Mouse (Mus musculus): ENCODE data around the gene Wfdc12.

Gene Wfdc12

GRCm38 (mm10) chr2:164175850-164176249 is 14.6 kb downstream of the Wfdc12 start:
- DNase-seq (ENCODE audit: low spot score): no peak

- no peak for DNase-seq (ENCODE audit: low spot score)
Measured at GRCm38 (mm10) chr2:164174649-164175395, 15.6 kb downstream of the Wfdc12 start.

- DNase-seq (ENCODE audit: low spot score): no peak
Measured at GRCm38 (mm10) chr2:164173394-164173793, 17.0 kb downstream of the Wfdc12 start.

DNA sequence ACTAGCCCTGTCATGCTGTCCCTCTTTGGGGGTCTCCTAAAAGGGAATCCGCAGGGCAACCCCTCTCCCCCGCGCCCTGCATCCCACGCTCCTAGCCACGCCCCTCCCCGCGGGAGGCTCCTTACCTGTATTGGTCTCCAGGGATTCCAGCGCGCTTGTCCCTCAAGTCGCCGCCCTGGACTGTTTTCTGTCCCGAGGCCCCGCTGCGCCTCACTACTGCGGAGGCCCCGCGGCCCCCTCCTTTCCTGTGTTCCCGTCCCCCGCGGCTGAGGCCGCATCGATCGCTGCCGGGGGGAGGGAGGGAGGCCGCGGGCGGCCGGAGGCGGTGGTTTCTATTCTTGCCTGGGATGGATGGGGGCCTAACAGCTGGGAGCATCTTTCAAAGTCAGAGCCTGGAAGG is 19.5 kb downstream of the Wfdc12 start, which contains the start of gene Kcns1:
TSS of gene Kcns1 (minus strand) at position 212 of the 400 bp plus-strand sequence.
- DNase-seq (ENCODE audit: low spot score): no peak

DNA sequence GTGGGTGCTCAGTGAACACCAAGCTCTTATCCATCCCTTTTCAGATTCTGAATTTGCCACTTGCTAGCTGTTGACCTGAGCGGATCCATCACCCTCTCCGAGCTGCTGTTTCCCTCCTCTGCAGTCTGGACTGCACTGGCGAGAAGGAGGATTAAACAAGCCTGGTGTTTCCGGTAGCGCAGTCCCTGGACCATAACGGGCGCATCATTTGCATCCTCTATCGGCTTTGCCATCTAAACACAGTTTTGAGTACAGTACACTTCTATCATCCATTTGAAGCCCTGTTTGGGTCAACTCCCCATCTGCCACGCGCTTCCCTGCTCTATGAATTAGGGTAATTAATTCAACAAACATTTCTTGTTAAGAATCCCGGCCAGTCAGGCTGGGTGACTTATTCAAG is 20.1 kb downstream of the Wfdc12 start:
- no peak for DNase-seq (ENCODE audit: low spot score)

GRCm38 (mm10) chr2:164168571-164168946 is 21.8 kb downstream of the Wfdc12 start:
- DNase-seq (ENCODE audit: low spot score): no peak

DNA sequence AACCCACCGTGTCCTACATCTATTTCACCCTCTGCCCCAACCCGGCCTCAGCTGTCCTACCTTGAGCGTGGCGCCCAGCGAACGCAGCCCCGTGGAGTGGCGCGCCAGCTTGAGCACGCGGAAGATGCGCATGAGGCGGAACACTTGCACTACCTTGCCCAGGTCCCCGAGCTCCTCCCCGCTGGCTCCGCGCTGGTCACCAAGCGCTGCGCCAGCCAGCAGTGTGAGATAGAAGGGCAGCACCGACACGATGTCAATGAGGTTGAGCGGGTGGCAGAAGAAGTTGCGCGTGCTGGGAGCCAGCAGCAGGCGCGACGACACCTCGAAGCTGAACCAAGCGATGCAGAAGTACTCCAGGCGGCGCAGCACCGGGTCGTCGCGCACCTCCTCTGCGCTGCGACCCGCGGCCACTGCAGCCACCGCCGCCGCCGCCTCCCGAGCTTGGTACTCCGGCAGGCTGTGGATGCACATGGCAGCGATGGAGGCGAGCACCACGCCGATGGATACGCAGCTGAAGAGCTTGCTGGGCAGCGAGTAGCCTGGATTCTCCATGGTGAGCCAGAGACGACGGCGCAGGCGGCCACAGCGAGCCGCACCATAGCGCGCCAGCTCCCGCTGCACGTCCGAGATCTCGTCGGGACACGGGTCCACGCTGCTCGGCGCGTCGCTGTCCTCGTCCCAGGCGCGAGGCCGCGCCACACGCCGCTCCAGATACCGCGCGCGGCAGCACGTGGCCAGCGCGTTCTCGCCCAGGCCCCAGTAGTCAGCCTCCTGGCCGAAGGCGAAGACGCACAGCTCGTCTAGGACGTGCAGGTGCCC is 22.4 kb downstream of the Wfdc12 start:
- DNase-seq (ENCODE audit: low spot score): no peak

- no peak for DNase-seq (ENCODE audit: low spot score)
Measured at GRCm38 (mm10) chr2:164164941-164165340, 25.5 kb downstream of the Wfdc12 start.

- no peak for DNase-seq (ENCODE audit: low spot score)
Measured at GRCm38 (mm10) chr2:164161515-164162055, 28.8 kb downstream of the Wfdc12 start.

DNA sequence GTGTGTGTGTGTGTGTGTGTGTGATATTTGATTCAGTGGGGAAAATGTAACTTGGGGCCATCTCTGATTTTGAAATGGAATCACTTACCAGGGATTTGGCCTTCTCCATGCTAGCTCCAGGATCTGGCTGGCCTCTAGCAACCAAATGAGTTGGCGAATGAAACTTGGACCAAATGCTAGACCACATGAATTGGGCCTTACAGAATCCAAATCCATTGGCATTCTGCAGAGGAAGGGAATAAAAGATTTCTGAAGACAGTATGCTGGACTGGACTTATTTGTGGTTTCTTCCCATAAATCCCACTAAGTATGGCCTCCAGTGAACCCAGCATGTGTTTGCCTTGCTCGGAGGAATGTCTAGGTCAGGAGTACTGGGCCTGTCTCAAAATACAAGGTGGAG is 31.6 kb downstream of the Wfdc12 start:
- DNase-seq (ENCODE audit: low spot score): no peak

DNA sequence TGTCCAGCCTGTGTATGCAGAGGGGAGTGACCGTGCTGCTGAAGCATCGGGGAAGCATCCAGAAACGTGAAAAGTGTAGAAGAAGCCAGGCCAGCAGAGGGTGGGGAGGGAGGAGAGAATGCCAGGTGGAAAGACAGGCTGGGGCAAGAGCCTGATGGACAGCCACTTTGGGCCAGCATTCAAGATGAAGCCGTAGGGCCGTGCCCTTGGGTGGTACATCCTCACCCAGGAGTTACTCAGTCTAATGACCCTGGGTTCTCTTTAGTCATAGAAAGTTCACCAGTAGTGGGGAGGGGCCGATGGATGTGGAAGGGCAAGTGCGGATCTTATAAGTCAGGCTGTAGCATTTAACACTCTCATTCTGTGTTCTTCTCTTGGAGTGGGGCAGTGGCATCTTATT is 34.2 kb downstream of the Wfdc12 start:
- DNase-seq (ENCODE audit: low spot score): no peak

GRCm38 (mm10) chr2:164154007-164154406 is 36.4 kb downstream of the Wfdc12 start:
- no peak for DNase-seq (ENCODE audit: low spot score)

DNA sequence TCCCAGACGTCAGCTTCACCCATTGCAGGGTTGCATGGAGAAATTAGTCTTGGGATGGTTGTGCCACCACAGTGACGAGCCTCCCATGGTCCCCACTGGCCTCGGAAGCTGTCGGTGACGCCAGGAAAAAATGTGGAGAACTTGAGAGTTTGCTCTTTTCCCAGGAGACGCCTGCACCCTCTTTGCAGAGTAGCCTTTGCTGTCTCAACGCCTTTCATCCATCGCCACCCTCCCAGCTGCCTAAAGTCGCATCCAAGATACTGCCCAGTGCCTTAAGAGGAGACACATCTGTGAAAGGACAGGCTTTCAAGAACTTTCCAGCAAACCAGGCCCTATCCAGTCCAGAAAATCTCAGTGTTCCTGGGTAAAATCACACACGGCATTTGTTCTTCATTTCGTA is 38.1 kb downstream of the Wfdc12 start:
- no peak for DNase-seq (ENCODE audit: low spot score)

- no peak for DNase-seq (ENCODE audit: low spot score)
Measured at GRCm38 (mm10) chr2:164150086-164150760, 40.2 kb downstream of the Wfdc12 start.

- no peak for DNase-seq (ENCODE audit: low spot score)
Measured at GRCm38 (mm10) chr2:164146556-164146955, 43.9 kb downstream of the Wfdc12 start.

DNA sequence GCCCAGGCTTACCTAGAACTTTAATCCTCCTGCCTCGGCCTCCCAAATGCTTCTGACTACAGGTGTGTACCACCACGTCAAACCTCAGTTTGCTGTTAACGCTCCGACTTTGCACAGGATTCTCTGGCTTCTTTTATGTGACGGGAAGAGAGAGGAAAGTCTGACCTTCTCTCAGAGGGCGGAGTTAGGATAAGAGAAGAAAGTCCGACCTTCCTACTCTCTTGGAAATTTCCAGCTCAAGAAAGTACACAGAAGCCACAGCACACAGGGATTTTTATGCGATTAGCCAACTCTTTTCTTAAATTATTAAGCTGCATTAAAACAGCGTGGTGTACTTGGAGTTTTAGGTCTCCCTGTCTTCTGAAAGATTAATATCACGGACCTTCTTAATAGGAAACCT is 45.9 kb downstream of the Wfdc12 start:
- no peak for DNase-seq (ENCODE audit: low spot score)

- no peak for DNase-seq (ENCODE audit: low spot score)
Measured at GRCm38 (mm10) chr2:164144025-164144424, 46.4 kb downstream of the Wfdc12 start.

DNA sequence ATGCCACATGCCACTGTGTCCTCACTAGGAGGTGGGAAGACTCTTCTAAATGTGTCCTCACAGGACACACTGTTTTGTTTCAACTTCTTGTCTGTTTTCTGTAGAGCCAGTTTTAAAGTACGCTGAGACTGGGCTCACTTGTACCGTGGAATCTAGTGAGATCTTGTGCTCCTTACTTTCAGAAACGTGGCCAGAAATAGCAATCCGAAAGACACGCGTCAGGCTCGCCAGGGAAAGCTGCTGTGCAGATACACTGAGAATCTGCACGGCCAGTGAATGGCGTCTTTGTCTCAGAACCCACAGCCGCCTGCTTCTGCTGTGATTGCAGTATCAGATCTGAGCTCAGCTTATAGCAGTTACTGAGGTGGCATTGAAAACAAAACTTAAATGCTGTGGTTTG is 48.4 kb downstream of the Wfdc12 start:
- no peak for DNase-seq (ENCODE audit: low spot score)

Measured in ovary, postnatal 36 days (tissue).